Mouse (Mus musculus): ENCODE results near the gene Pip5k1b. TPM values are rescaled to one million over a fixed set of nuclear protein-coding genes. Genes with fewer than 3 reads are reported as not detected.

Gene Pip5k1b
- polyA plus RNA-seq, 1 experiment from 2014 or later, result 0.11 TPM

DNA sequence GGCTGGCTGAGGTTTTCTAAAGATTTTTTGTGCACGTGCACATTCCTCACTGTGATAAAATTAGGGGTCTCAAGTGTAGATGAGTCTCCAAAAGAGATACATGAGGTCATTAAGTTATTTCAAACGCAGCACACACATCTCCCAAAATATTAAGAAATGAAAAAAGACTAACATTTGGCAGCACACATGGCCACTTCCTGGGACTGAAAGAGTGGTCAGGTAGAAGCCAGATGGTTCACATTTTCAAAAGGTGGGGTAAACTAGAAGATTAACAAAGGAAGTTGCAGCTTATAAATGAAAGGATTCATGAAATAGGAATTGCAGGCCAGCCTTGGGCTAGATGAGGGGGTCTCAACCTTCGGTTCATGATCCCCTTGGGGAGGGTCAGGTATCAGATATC, 19.4 kb downstream of the Pip5k1b start:
- H3K36me3 ChIP-seq (ENCODE audit: inconsistent target), result no peaks in the 10 kb centered on the region
- no peaks in the 10 kb centered on the region for H3K79me2 ChIP-seq (ENCODE audit: inconsistent target)
- H3K27ac ChIP-seq, result no peak overlapping the region
- H3K4me3 ChIP-seq (ENCODE audit: inconsistent target), result no peak overlapping the region
- 83% methylated on average over 3 of the region's 3 CpGs for WGBS (ENCODE audit: missing documents)

DNA sequence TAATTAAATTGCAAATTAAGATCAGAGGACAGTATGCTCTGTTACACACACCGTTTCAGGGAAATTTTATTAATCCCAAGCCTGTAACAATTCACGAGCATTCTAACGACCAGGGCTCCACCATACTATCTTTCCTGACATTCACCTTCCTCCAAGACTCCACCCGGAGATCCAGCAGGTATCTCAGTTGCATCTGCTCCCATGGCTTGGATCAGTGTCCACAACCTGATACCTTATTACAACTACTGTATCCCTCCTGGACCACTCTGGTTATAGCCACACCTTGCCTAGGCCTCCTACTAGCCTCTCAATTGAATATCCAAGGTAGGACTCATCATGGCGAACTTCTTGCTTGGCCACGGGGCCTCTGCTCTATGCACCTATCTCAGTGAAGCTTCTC, 20.5 kb downstream of the Pip5k1b start:
- no peak overlapping the region for H3K27ac ChIP-seq
- no peak overlapping the region for H3K4me3 ChIP-seq (ENCODE audit: inconsistent target)
- no peaks in the 10 kb centered on the region for H3K79me2 ChIP-seq (ENCODE audit: inconsistent target)
- H3K36me3 ChIP-seq (ENCODE audit: inconsistent target), result no peaks in the 10 kb centered on the region
- 91% methylated on average over 6 of the region's 6 CpGs for WGBS (ENCODE audit: missing documents)

DNA sequence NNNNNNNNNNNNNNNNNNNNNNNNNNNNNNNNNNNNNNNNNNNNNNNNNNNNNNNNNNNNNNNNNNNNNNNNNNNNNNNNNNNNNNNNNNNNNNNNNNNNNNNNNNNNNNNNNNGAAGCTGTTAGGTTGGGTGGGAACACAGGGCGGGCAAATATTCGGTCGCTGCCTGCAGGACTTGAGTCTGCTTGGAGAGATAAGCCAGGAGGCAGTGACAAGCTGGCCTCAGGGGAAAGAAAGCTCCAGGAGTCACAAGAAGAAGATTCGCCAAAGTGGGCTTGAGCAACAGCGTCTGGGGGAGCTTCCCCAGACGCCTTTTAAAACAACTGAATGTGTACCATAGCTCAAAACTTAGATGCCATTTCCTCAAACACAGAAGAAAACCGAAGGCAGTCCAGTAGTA, 20.9 kb downstream of the Pip5k1b start:
- 64% methylated on average over 7 of the region's 7 CpGs for WGBS (ENCODE audit: missing documents)
- H3K4me3 ChIP-seq (ENCODE audit: inconsistent target), result no peak overlapping the region

DNA sequence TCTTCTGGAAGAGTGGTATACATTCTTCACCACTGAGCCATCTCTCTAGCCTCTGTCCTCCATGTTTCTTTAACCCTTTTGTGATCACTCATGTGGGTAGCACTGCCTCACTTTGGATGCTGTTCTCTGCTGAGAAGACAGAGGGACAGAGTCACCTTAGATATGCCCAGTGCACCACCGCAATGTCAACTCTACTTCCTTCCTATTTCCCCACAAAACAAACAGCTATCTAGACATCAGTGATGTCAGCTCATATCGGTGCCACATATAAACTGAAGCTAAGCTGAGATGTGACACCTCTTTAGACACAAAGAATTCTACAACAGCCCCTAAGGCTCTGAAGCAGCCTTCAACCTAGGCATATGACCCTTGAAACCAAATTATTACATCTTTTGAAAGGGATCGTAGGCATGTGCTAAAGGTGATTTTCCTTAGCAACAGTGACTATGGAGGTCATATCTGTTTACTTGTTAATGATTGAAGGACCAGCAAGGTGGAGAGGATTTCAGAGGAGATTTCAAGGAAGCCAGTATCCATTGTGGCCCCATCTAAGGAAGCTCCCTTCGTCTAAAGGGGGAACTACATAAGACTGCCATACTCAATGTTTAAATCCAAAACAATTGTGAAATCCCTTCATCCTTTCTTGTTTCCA, 26.6 kb downstream of the Pip5k1b start:
- Histone ChIP-seq H3K36me3 (ENCODE audit: inconsistent target) (no peaks in the 10 kb centered on the region), H3K4me3 (ENCODE audit: inconsistent target) (no peak overlapping the region), H3K79me2 (ENCODE audit: inconsistent target) (no peaks in the 10 kb centered on the region), H3K27ac (no peak overlapping the region)
- 33% methylated on average over 4 of the region's 4 CpGs for WGBS (ENCODE audit: missing documents)

More for the DNA sequence above, 20.9 kb downstream of the Pip5k1b start:
- no peaks in the 10 kb centered on the region for H3K79me2 ChIP-seq (ENCODE audit: inconsistent target)
- no peak overlapping the region for H3K27ac ChIP-seq
- H3K36me3 ChIP-seq (ENCODE audit: inconsistent target), result no peaks in the 10 kb centered on the region

DNA sequence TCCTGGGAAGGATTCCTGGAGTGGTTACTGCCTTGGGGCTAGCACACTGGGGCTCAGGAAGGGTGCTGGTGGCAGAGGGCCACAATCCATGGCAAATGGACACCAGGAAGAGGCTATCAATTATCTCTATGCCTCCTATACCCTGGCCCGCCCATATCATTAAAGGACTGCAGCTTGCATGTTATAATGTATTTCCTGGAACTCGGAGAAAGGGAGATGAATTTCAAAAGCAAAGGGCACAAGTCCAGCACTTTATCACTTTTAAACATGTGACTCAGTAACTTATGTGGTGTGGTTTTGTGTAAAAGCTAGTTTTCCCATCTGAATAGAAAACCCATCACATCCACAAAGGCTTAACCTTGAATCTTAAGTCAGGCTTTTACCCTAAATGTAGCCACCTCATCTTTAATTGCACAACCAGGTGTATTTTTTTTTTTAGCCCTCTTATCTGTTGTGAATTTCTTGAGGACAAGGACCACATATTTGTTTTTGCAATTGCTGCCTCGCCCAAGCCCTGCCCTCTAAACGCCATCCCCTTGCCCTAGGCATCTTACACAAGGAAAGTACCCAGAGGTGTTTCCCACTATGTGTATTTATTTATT, 27.4 kb downstream of the Pip5k1b start:
- H3K27ac ChIP-seq, result no peak overlapping the region
- H3K4me3 ChIP-seq (ENCODE audit: inconsistent target), result no peak overlapping the region
- H3K79me2 ChIP-seq (ENCODE audit: inconsistent target), result no peaks in the 10 kb centered on the region
- no peaks in the 10 kb centered on the region for H3K36me3 ChIP-seq (ENCODE audit: inconsistent target)
- 72% methylated on average over 4 of the region's 4 CpGs for WGBS (ENCODE audit: missing documents)

DNA sequence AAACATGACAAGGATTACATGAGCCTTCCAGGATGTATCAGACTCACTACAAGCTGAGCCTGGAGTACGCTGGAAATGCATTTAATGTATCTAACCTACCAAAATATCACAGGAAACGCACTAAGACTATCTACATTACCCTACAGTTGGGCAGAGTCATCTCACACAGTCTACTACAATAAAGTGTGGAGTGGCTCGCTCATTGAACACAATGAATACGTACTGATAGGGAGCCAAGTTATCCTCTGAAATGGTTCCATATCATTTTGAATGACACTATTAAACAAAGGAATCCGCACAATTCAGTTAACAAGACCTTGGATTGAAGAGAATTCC, 28.1 kb downstream of the Pip5k1b start:
- H3K36me3 ChIP-seq (ENCODE audit: inconsistent target), result no peaks in the 10 kb centered on the region
- H3K27ac ChIP-seq, result no peak overlapping the region
- H3K4me3 ChIP-seq (ENCODE audit: inconsistent target), result no peak overlapping the region
- H3K79me2 ChIP-seq (ENCODE audit: inconsistent target), result no peaks in the 10 kb centered on the region
- WGBS (ENCODE audit: missing documents), result 66% methylated on average over 5 of the region's 5 CpGs

DNA sequence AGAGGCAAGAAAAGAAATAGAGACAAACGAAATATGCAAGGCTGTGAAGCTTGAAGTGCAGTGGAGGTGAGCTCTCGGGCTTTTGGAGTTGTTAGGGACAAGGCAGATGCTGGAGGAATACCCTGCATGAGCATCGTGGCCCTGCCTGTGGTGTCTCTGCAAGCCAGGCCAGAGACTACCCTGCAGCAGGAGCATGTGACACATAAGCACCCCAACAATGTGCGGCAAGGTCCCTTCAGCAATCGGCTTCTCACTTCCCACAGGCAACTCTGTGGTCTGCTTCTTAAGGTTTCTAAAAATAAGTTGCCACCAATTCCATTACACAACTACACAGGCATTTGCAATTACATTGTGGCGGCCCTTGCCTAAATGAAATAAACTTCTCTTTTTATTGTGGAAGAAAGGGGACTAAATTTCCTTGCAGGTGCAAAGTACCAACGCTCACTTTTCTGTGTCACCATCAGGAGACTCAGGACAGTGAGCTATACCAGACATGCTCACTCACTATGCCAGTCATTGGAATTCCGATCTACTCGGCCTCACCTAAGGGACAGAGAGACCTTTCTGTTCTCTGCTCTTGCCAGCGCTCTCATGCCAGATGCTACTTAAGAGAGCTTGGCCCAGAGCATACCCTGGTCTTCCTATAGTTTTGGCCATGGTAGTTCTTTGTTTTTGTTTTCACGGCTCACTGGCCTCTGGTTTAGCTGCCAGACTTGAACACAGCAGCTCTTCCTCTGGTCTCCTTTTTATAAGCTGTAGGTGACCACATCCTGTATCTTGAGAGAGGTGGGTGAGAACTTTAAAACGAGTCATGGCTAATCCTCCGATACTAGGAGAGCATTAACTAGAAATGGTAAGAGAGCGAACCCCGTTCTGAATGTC, 28.7 kb downstream of the Pip5k1b start:
- Histone ChIP-seq H3K4me3 (ENCODE audit: inconsistent target) (no peak overlapping the region), H3K79me2 (ENCODE audit: inconsistent target) (no peaks in the 10 kb centered on the region), H3K36me3 (ENCODE audit: inconsistent target) (no peaks in the 10 kb centered on the region), H3K27ac (no peak overlapping the region)
- WGBS (ENCODE audit: missing documents), result 14% methylated on average over 15 of the region's 15 CpGs

DNA sequence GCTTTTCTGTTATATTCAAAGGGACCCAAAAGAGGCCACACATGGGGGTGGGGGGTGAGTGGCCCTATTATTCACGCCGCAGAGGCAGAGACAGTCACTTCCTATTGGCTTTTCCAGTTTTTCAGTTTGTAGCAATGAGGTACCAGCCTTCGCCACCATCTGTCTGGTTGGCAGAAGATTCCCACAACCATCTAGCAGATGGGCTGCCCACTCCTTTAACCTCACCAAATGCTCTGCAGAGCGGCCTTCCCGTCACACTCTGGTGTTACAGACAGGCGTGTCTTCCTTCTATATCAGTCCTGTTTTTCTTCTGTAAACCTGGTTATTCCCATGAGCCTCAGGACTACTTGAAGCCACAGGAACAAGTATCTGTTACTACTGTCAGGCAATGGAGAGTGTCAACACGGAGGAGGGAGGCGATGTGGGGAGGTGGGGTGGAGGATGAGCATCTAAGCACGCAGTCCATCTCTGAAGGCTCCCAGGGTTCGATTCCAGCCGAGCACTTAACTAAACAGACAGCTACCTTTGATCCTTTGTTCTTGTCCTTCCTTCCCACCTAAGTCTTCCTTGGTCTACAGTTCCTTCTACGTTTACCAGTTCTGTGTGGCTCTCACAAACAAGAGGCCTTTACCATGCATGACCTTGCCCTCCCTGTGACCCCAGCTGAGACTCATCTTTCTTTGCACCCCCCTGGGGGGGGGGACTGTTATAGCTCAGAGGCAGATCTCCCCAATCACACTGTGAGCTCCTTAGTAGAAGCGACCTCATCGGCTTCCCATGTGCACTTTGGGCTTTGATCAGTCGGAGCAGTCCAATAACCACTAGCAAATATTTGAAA, 32.0 kb downstream of the Pip5k1b start:
- no peak overlapping the region for H3K4me3 ChIP-seq (ENCODE audit: inconsistent target)
- 92% methylated on average over 15 of the region's 15 CpGs for WGBS (ENCODE audit: missing documents)
- no peak overlapping the region for H3K27ac ChIP-seq
- H3K79me2 ChIP-seq (ENCODE audit: inconsistent target), result no peaks in the 10 kb centered on the region
- no peaks in the 10 kb centered on the region for H3K36me3 ChIP-seq (ENCODE audit: inconsistent target)

DNA sequence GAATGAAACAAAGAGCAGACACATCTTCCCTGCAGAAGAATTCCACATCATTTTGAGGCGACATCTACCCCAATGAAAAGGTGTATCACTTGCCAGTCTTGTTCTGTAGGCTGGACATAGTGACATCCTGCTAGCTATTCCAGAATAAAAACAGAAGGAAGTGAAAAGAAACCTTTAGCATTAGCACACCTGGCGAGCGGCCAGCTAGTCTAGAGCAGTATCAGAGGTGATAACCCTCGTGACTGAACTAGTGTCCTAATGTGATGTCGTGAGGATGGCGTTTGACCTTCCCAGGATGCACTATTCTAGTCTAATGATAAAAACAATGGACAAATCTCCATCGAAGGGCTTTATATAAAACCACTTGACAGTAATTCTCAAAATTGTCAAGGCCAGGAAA, 33.7 kb downstream of the Pip5k1b start:
- Histone ChIP-seq H3K27ac (no peak overlapping the region), H3K79me2 (ENCODE audit: inconsistent target) (no peaks in the 10 kb centered on the region), H3K36me3 (ENCODE audit: inconsistent target) (no peaks in the 10 kb centered on the region), H3K4me3 (ENCODE audit: inconsistent target) (no peak overlapping the region)
- WGBS (ENCODE audit: missing documents), result 82% methylated on average over 7 of the region's 7 CpGs

DNA sequence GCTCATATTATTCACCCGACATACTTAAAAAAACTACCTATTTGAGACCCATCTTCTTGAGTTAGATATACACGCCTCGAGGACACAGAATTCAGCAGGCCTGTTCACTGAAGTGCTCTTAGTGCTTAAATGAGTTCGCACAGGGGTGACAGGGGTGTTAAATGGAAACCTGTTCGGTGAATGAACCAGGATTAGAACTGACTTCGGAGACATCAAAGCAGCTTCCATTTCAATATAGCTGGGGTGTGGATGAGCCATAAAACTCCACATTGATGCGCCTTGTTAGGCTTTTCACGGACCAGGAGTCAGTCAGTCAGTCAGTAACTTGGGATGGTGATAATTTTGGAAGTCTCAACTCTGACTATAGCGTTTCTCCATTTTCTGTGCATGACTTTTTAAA, 34.5 kb downstream of the Pip5k1b start:
- no peak overlapping the region for H3K27ac ChIP-seq
- no peaks in the 10 kb centered on the region for H3K36me3 ChIP-seq (ENCODE audit: inconsistent target)
- 93% methylated on average over 9 of the region's 9 CpGs for WGBS (ENCODE audit: missing documents)
- no peak overlapping the region for H3K4me3 ChIP-seq (ENCODE audit: inconsistent target)
- H3K79me2 ChIP-seq (ENCODE audit: inconsistent target), result no peaks in the 10 kb centered on the region

DNA sequence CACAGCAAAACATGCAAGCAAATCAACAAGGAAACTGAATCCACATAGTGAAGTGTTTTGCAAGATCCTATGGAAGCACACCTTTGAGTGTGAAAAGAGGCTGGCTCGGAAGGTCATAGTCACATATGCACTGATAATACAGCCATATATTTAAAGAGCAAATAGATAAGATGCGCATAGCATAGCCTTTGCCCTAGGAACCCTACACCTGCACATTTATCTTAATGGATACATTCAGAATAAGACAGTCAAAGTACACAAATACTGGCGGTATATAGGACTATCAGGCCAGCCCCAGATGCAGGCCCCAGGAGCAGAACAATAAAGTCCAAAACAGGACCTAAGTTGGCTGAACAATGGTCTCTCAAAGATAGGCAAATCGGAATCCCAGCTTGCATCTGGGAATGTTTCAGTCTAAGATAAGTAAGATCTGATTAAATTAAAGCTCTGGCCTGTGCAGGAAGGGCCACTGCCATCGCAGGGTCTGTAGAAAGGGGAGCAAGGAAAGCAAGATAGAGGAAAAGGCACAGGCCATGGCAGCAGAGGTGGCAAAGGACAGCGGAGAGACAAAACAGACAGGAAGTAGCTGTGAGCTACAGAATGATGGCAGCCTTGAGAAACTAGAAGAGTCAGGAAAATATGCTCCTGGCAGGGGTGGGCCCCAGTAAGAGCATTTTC, 35.8 kb downstream of the Pip5k1b start:
- 91% methylated on average over 5 of the region's 6 CpGs for WGBS (ENCODE audit: missing documents)
- H3K4me3 ChIP-seq (ENCODE audit: inconsistent target), result no peak overlapping the region
- no peaks in the 10 kb centered on the region for H3K79me2 ChIP-seq (ENCODE audit: inconsistent target)
- H3K27ac ChIP-seq, result no peak overlapping the region
- no peaks in the 10 kb centered on the region for H3K36me3 ChIP-seq (ENCODE audit: inconsistent target)

DNA sequence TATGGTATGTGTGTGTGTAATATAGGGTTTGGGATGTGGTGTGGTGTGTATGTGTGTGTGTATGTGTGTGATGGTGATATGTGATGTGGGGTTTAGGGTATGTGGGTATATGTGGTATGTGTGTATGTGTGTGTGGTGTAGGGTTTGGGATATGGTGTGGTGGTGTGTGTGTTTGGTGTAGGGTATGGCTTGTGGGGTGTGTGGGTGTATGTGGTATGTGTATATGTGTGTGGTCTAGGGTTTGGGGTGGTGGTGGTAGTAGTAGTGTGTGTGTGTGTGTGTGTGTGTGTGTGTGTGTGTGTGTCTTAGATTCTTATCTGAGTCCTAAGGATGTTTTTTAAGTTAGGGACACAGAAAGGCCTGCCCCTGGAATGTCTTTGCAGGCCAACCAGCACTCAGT, 37.3 kb downstream of the Pip5k1b start:
- H3K79me2 ChIP-seq (ENCODE audit: inconsistent target), result no peaks in the 10 kb centered on the region
- no peak overlapping the region for H3K27ac ChIP-seq
- no peak overlapping the region for H3K4me3 ChIP-seq (ENCODE audit: inconsistent target)
- H3K36me3 ChIP-seq (ENCODE audit: inconsistent target), result no peaks in the 10 kb centered on the region

DNA sequence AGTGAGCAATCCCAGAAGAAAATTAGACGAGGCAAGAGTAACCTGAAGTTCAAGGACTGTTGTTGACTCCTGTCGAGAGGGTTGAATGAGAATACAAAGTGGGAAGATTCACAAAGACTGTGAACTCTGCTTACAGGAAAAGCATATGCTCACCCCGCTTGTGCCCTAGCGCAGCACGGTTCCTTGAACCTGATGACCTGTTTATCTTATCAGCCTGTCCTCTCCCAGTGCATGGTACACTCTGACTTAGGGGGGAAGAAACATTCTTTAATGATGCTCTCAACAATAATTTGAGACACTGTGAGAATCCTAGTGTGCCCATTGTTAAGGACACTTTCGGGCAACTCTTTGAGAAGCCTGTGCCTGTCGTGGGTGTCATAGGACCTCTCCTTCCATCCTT, 38.6 kb downstream of the Pip5k1b start:
- H3K27ac ChIP-seq, result no peak overlapping the region

DNA sequence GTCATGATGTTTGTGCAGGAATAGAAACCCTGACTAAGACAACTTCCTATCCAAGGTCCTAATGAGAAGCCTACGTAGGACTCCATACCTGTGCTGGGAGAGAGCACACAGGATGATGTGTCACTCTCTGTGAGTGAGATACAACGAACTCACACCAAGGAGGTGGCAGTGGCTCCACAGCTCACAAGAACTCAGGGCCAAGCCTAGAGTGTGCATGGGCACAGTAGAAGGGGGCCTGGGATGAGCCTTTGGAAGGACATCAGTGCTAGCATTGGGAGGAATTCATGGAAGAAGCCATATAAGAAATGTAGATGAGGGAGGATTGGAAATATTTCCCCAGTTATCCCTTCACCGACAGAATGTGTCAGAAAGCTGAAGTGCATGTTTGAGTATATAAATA, 39.7 kb downstream of the Pip5k1b start:
- WGBS (ENCODE audit: missing documents), result 94% methylated on average over 3 of the region's 3 CpGs
- Histone ChIP-seq H3K4me3 (ENCODE audit: inconsistent target) (no peak overlapping the region), H3K36me3 (ENCODE audit: inconsistent target) (no peaks in the 10 kb centered on the region), H3K27ac (no peak overlapping the region), H3K79me2 (ENCODE audit: inconsistent target) (no peaks in the 10 kb centered on the region)

More for the DNA sequence above, 38.6 kb downstream of the Pip5k1b start:
- 98% methylated on average over 6 of the region's 7 CpGs for WGBS (ENCODE audit: missing documents)
- Histone ChIP-seq H3K4me3 (ENCODE audit: inconsistent target) (no peak overlapping the region), H3K79me2 (ENCODE audit: inconsistent target) (no peaks in the 10 kb centered on the region), H3K36me3 (ENCODE audit: inconsistent target) (no peaks in the 10 kb centered on the region)
